Mouse (Mus musculus) adrenal gland, postnatal 25 days (tissue): ENCODE measurements around the gene Rpl7l1. TPM values are rescaled to one million over a fixed set of nuclear protein-coding genes. Genes with fewer than 3 reads are reported as not detected.
"Not testable (repeated sequence)": the region's sequence is repeated elsewhere in the genome, so short reads cannot be mapped to it uniquely, and the experiment has no call there.

Experiments used
- DNase-seq: peaks from one replicate; pipeline ENCODE4 v3.0.0; 2021; ENCODE audit warnings: mixed read lengths
- long read RNA-seq: library from polyadenylated mRNA; stranded (forward); transcript quantifications from one replicate; pipeline ENCODE4 v2.0.0, GENCODE M21; 2021
- total RNA-seq: library from RNA; stranded (reverse); gene quantifications from 2 replicates; pipeline ENCODE4 v1.2.3, GENCODE M21; 2021

The Rpl7l1 gene
- 69.4 and 73.0 TPM in 2 replicates for total RNA-seq
- long read RNA-seq, transcript Rpl7l1-201 (7 exons, 2,606 nt), result major isoform, 81 of 175 reads
- long read RNA-seq, partial matches to known transcripts, result 17 of 175 reads
- long read RNA-seq, other reads (novel, unspliced or antisense), result 77 of 175 reads

DNA sequence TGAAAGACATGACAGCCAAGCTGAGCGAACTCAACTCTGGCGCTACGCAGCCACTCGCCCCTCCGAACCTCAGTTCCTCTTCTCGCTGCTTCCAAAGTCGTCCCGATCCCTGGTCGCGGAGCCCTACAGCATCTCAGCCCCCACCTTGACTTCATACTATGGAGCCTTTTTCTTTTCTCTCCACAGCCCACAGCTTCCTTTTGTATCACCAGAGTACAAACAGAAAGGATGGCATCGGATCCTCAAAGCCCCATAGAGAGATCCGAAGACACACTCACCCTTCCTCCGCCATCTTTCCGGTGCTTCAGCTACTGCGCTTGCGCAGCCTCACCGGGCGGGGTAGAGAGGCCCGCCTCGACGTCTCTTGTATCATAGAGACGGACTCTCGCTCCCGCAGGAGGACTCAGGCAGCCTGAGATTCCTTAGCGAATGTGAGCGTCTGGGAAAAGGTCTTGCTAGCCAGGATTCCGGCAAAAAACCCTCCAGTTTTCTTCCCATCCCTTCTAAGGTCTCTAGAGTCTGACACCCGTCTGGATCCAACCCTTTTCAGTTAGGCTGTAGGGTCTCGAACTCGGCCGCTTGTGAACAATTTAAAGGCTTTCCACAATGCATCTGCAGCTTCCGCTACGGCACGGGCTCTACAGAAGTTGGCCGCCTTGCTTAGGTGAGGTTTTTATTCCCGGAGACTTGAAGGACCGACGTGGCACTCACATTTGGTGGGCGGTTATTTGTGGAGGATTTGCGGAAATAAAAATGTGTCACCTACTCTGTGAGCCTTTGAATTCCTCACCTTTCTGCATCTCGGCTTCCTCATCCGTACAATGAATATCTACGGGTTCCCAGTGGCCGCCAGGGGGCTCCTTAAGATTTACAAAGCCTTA, at the start of gene Rpl7l1:
Gene Rpl7l1, minus strand, starts transcription at position 332 of the 881 bp plus-strand sequence.
- DNase-seq, result peak; percentile 91

DNA sequence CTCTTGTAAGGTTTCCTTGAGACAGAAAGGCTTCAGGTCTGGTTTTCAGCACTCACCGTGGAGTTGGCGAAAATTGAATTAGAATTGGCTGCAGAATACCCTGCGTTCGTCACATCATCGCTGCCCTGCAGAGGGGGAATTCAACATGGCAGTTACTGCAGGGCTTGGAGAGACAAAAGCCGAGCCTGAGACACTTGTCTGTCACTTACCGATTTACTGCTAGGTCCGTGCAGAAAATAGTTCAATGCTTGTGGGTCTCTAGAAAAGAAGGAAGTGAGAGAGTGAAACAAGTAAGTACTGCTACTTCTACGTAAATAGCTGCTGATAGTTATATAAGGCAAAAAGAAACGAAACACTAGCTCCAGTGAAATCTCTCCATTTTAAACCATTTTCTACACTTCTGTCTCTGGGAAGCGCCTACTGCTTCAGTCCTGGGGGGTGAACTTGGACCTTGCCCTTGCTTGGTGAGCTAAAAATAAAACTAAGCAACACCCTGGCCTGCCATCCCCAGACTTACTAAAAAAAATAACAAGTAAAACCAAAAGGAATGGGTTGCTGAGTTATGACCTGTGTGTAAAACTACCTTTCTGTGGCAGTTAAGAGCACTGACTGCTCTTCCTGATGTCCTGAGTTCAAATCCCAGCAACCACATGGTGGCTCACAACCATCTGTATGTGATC, 47.5 kb upstream of the Rpl7l1 start:
- DNase-seq, result no peak

DNA sequence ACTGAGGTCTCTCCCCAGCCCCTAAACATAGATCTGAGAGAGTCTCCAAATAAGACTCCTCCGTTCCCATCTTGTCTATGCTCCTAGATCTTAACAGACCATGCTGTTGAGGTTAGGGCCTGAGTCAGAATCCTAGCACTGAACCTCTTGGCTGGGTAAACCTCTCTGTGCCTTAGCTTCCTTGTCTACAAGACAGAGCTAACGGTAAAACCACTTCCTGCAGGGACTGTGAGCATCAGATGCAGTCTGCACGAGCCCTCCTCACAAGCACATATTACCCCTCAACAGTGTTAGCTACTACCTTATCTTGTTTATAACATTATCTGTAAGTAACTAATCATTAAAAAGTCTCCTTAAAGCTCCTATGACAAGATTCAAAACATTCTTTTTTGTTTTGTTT, 46.5 kb upstream of the Rpl7l1 start:
- no peak for DNase-seq

- no peak for DNase-seq
Observed at GRCm38 (mm10) chr17:46823091-46823490, 40.6 kb upstream of the Rpl7l1 start.

DNA sequence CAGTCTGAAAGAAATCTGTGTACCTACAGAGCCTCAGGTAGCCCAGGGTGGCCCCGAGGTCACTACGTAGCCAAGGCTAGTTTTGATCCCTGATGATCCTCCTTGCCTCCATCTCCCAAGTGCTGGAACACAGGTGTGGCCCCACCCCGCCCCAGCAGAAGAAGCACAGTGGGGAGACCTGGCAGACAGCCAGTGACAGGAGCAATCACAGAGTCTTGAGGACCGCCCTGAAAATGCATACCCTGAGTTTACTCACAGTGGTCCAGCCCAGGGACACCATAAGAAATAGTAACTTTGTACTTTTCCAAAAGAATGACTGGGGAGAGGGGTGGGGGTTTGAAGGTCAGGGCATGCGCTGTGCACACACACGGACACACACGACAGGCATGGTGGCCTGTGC, 38.2 kb upstream of the Rpl7l1 start:
- DNase-seq, result no peak

- no peak for DNase-seq
Observed at GRCm38 (mm10) chr17:46817734-46818158, 35.3 kb upstream of the Rpl7l1 start.

DNA sequence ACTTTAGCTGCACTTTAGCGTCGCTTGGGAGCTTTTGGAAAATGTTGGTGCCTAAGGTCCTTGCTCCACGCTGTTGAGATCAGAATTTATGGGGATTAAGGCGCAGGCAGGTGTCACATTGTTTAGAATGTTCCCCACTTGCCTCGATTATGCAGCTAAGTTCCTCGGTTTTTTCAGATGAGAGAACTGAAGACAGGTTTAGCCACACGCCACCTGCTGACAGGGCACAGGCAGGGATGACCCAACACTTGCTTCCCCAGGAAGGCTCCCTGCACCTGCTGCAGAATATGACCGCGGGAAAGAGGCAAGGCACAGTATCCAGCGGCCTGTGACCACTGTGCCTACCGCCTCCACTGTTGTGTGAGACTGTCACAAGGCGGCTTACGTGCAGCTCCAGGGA, 33.8 kb upstream of the Rpl7l1 start:
- no peak for DNase-seq

DNA sequence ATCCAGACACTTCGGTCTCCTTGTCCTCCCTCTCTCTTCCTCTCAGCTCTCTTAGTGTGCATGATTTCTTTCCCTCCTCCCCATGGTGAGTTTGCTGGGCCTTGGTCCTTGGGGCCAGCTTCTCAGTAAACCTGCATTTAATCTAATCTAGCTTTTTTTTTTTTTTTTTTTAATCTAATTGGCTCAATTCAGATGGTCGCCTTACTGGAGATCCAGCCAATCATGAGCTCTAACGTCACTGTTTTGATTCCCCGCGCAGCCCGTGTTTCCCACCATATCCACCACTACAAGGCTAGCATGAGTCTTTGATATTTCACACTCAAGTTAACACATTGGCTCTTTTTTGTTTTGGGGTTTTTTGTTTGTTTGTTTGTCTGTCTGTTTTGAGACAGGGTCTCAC, 32.0 kb upstream of the Rpl7l1 start:
- DNase-seq, result no peak

DNA sequence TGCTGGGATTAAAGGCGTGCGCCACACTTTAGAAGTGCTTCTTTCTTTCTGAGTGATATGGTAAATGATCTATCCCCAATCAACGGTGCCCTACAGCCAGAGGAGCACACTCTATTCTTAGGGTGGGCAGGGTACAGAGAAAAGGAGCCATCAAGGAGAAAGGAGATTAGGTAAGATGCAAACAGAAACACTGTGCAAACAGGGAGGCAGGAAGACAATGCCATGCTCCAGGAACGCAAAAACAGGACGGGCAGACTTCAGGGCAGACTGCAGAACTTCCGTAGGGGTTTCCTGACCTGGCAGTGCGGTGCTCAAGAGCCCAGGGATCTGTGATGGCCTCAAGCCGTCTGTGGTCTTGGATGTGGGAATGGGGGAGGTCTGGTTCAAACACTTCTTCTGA, 31.2 kb upstream of the Rpl7l1 start:
- DNase-seq, result no peak

- no peak for DNase-seq
Observed at GRCm38 (mm10) chr17:46812442-46812841, 30.0 kb upstream of the Rpl7l1 start.

GRCm38 (mm10) chr17:46810672-46811071, 28.2 kb upstream of the Rpl7l1 start:
- DNase-seq, result no peak

DNA sequence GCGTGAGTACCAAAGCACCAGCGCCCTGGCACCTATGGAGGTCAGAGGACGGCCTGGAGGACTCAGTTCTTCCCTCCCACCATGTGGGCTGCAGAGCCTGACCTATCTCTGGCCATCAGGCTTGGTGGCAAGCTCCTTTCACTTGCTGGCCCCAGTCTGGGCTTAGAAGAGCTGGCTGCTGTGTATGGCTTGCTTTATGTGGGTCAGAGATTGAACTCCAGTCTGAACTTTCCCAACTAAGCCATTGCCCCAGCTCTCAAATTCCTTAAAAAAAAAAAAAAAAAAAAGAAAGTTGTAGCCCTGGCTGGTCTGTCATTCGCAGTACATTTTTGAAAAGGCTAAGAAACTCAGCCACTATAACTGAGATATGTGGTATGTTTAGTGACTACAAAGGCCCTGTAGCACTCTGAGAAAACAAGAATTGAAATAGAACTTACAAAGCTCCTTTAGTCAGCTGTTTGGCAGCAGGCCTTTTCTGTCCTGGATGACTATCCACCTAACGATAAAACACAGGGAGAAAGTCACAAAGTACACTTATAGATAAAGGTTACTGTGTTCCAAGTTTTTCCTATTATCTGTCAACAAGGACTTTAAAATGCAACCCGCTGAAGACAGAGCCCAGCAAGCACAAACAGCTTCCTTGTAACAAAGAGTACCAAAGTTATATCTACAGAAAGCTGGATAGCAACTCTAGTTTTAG, 26.8 kb upstream of the Rpl7l1 start:
- no peak for DNase-seq

GRCm38 (mm10) chr17:46808376-46808775, 25.9 kb upstream of the Rpl7l1 start:
- DNase-seq, result no peak

DNA sequence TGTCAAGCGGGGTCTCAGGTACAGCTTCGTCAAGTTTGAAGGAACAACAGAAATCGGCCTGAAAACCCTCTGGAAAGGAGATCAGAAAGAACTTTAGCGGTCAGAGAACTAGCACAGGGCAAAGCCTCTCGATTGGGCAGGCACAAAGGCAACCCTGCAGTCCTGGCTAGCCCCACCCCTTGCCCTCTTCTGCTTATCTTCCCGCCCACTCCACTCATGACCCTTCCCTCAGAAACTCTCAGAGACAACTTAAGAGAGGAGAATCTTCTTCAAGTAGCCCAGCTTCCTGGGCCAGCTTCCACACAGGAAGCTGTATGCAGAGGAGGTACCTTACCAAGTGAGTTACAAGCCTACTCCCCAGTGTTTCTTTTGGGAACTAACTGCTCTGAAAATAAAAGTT, 19.3 kb upstream of the Rpl7l1 start:
- DNase-seq, result no peak

DNA sequence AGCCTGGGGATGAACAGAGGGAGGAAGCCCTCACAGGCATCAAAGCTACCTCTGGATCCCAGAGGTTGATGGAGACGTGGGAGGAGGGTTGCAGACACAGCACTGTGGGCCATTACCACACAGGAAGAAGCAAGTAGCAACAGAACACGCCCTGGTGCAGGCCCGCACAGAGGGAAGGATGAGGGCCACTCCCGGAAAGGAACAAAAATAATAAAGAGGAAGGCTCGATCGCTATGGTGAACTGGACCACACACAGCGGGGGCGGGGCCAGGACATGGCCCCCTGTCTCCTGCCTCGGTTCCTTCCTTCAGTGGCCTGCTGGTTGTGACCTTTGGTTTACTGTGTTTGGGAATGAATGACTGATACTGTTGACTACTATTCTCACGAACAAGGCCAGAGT, 17.2 kb upstream of the Rpl7l1 start:
- no peak for DNase-seq

DNA sequence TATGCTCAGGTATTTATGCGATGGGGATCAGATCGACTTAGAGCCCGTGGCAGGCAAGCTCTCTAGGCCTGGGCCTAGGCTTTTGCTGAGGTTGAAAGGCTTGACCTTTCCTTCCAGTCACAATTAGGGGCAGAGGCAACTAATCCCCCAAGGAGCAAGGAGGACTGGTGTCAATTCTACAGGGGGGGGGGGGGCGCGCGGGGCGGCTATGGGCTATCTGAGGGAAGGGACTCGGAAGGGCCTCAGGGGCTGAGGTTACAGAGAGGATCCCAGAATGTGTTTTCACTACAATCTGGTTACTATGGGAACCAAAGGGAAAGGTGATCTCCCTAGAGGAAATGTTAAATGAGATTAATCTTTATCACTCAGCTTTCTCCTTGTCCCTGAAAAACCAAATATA, 14.9 kb upstream of the Rpl7l1 start:
- DNase-seq, result no peak

- no peak for DNase-seq
Observed at GRCm38 (mm10) chr17:46796743-46797142, 14.3 kb upstream of the Rpl7l1 start.

DNA sequence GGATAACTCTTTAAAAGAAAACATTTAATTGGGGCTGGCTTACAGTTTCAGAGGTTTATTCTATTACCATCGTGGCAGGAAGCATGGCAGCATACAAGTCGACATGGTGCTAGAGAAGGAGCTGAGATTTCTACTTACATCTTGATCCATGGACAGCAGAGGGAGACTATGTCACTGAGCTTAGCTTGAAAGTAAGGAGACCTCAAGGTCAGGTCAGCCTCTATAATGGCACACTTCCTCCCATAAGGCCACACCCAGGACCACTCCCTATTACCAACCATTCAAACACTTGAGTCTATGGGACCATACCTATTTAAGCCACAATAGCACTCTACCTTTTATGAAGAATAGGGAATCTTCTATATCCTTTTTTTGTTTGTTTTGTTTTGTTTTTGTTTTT, 10.5 kb upstream of the Rpl7l1 start:
- no peak for DNase-seq

- DNase-seq, result not testable (repeated sequence)
Observed at GRCm38 (mm10) chr17:46787974-46788373, 5.5 kb upstream of the Rpl7l1 start.

- DNase-seq, result no peak
Observed at GRCm38 (mm10) chr17:46786952-46787351, 4.5 kb upstream of the Rpl7l1 start.

DNA sequence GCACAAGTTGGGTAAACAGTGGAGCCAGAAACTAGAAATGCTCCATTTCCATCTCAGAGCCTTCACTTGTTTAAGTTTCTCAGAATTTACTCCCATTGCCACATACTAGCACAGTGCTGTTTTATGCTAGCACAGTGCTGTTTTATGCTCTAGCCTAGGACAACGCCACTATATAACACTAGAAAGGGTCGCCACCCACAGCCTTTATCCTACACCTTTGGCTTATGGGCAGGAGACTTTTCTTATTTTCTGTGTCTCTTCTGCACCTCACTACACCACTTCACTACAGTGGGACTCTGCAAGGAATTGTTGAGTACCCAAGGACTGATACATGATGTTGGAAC, 722 bp upstream of the Rpl7l1 start:
- DNase-seq, result no peak

DNA sequence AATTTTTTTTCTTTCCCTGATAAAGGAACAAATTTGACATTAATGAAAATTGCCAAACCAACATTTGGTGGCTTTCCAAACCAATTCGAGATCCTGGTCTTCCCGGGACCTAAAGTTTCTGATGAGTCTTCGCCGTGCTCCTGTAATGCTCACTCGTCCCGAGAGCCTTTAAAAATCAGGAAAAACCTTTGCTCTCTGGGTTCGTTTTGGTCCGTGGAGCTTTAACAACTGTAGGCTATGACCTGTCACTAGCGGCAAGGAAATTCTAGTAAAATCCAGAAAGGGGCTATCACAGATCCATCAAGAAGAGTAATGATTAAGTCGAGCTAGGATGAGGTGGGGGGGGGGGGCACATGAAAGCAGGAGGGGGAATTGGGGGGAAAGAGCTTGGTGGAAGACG, 596 bp downstream of the Rpl7l1 start:
- no peak for DNase-seq

GRCm38 (mm10) chr17:46776087-46776486, 6.4 kb downstream of the Rpl7l1 start:
- DNase-seq, result no peak
